Mouse (Mus musculus) intestine, embryonic 16.5 days (tissue): ENCODE data around the gene Ypel3. TPM values are rescaled to one million over a fixed set of nuclear protein-coding genes. Genes with fewer than 3 reads are reported as not detected.

ENCODE experiments used
- ATAC-seq: fragments of 200-750 bp; cut with Nextera tagmentation; 2 replicates; pipeline ENCODE4 v1.8.0; 2017; ENCODE audit warnings: moderate TSS enrichment, moderate library complexity
- H3K27ac ChIP-seq: fragments of 300-500 bp; sonication (generic); 2 replicates; pipeline ENCODE4 v1.5.1; 2014; ENCODE audit warnings: mild to moderate bottlenecking, low read length
- H3K27me3 ChIP-seq: fragments of 300-500 bp; sonication (generic); replicated peaks from 2 replicates; pipeline ENCODE4 v1.6.1; 2014; ENCODE audit warnings: low read length, control low read depth, mixed read lengths; ENCODE audit not compliant: control insufficient read depth, insufficient read depth
- H3K36me3 ChIP-seq: fragments of 300-500 bp; sonication (generic); 2 replicates; pipeline ENCODE4 v1.6.1; 2014; ENCODE audit warnings: low read length, control low read depth; ENCODE audit not compliant: control insufficient read depth, insufficient read depth
- H3K4me1 ChIP-seq: fragments of 300-500 bp; sonication (generic); 2 replicates; pipeline ENCODE4 v1.6.1; 2014; ENCODE audit warnings: low read length, control low read depth, mixed read lengths; ENCODE audit not compliant: control insufficient read depth, insufficient read depth
- H3K4me2 ChIP-seq: fragments of 300-500 bp; sonication (generic); 2 replicates; pipeline ENCODE4 v1.6.1; 2014; ENCODE audit warnings: low read depth, low read length, control low read depth
- H3K4me3 ChIP-seq: fragments of 300-500 bp; sonication (generic); 2 replicates; pipeline ENCODE4 v1.5.1; 2014; ENCODE audit warnings: mild to moderate bottlenecking, low read length
- H3K9ac ChIP-seq: fragments of 300-500 bp; sonication (generic); 2 replicates; pipeline ENCODE4 v1.6.1; 2014; ENCODE audit warnings: low read depth, low read length
- H3K9me3 ChIP-seq: fragments of 300-500 bp; sonication (generic); 2 replicates; pipeline ENCODE4 v1.6.1; 2016; ENCODE audit warnings: low read length, control low read depth; ENCODE audit not compliant: control insufficient read depth
- WGBS: fragments of 180-500 bp; shearing (Covaris S2); extraction: QIAGEN DNeasy Blood & Tissue Kit; methylation state at CpG from one replicate; pipeline ENCODE4 v1.1.7; 2014; 5-methylcytosine and 5-hydroxymethylcytosine counted together
- polyA plus RNA-seq: library from polyadenylated mRNA; unstranded; fragments of >200 nt; fragmentation: Nextera tagmentation; extraction: Ambion mirVana; gene quantifications from 2 replicates; pipeline ENCODE4 v1.2.1, GENCODE M21; 2015

Gene Ypel3
- polyA plus RNA-seq, 1 experiment from 2014 or later, result 59.5 TPM

GRCm38 (mm10) chr7:126785056-126785455 is 8.3 kb downstream of the Ypel3 start:
- 61% methylated on average over 4 of the region's 4 CpGs for WGBS
- peaks cover 36% of the 10 kb centered on the region for H3K36me3 ChIP-seq

GRCm38 (mm10) chr7:126786142-126786541 is 9.4 kb downstream of the Ypel3 start:
- ATAC-seq, result no peak
- Histone ChIP-seq H3K9me3 (no peaks in the 10 kb centered on the region), H3K4me1 (peaks cover 14% of the 10 kb centered on the region), H3K27ac (no peak overlapping the region), H3K27me3 (no peaks in the 10 kb centered on the region), H3K4me3 (no peak overlapping the region), H3K4me2 (no peak overlapping the region), H3K9ac (no peak overlapping the region), H3K36me3 (peaks cover 38% of the 10 kb centered on the region)
- 89% methylated on average over 14 of the region's 14 CpGs for WGBS

More at GRCm38 (mm10) chr7:126785056-126785455, 8.3 kb downstream of the Ypel3 start:
- Histone ChIP-seq H3K27me3 (no peaks in the 10 kb centered on the region), H3K9ac (0 out of 2 replicates have a peak overlapping the region, but pooled peaks have one; percentile 13), H3K27ac (no peak overlapping the region), H3K9me3 (no peaks in the 10 kb centered on the region), H3K4me2 (no peak overlapping the region), H3K4me3 (no peak overlapping the region), H3K4me1 (peaks cover 13% of the 10 kb centered on the region)
- no peak for ATAC-seq

GRCm38 (mm10) chr7:126789141-126789540 is 12.4 kb downstream of the Ypel3 start:
- no peak overlapping the region for H3K4me3 ChIP-seq
- H3K9me3 ChIP-seq, result no peaks in the 10 kb centered on the region
- ATAC-seq, result no peak
- no peaks in the 10 kb centered on the region for H3K27me3 ChIP-seq
- no peak overlapping the region for H3K9ac ChIP-seq
- no peak overlapping the region for H3K27ac ChIP-seq
- no peak overlapping the region for H3K4me2 ChIP-seq
- H3K36me3 ChIP-seq, result peaks cover 38% of the 10 kb centered on the region
- 90% methylated on average over 4 of the region's 4 CpGs for WGBS
- peaks cover 15% of the 10 kb centered on the region for H3K4me1 ChIP-seq

- Histone ChIP-seq H3K36me3 (peaks cover 26% of the 10 kb centered on the region), H3K4me2 (peak within 1 kb of the TSS; percentile 53), H3K9me3 (no peaks in the 10 kb centered on the region), H3K27me3 (no peaks in the 10 kb centered on the region), H3K4me1 (peaks cover 26% of the 10 kb centered on the region), H3K9ac (peak within 1 kb of the TSS; percentile 86), H3K27ac (peak within 1 kb of the TSS; percentile 95), H3K4me3 (peak within 1 kb of the TSS; percentile 77)
- WGBS, result under 1% methylated on average over 79 of the region's 83 CpGs
- ATAC-seq, result peak; percentile 93
These were observed 15.3 kb downstream of the Ypel3 start, which contains the start of gene Ppp4c for GRCm38 (mm10) chr7:126791851-126792720. TSS of gene Ppp4c (minus strand) at chr7:126792496.

GRCm38 (mm10) chr7:126792721-126793443 is 16.1 kb downstream of the Ypel3 start:
- Histone ChIP-seq H3K27ac (peak overlapping the region; percentile 95), H3K4me2 (peak overlapping the region; percentile 53), H3K4me3 (peak overlapping the region; percentile 77), H3K9ac (peak overlapping the region; percentile 86), H3K4me1 (peaks cover 33% of the 10 kb centered on the region), H3K27me3 (no peaks in the 10 kb centered on the region), H3K36me3 (peaks cover 23% of the 10 kb centered on the region), H3K9me3 (no peaks in the 10 kb centered on the region)
- WGBS, result 21% methylated on average over 11 of the region's 11 CpGs
- ATAC-seq, result peak; percentile 19

GRCm38 (mm10) chr7:126793456-126794270 is 16.9 kb downstream of the Ypel3 start:
- Histone ChIP-seq H3K4me1 (peaks cover 34% of the 10 kb centered on the region), H3K27me3 (no peaks in the 10 kb centered on the region), H3K9ac (no peak overlapping the region), H3K4me2 (peak overlapping the region; percentile 53; the same call in 1 of the 2 replicates), H3K4me3 (no peak overlapping the region), H3K36me3 (peaks cover 17% of the 10 kb centered on the region), H3K9me3 (no peaks in the 10 kb centered on the region), H3K27ac (peak overlapping the region; percentile 95; the same call in 1 of the 2 replicates)
- 78% methylated on average over 4 of the region's 4 CpGs for WGBS
- no peak for ATAC-seq

GRCm38 (mm10) chr7:126794271-126794605 is 17.5 kb downstream of the Ypel3 start:
- Histone ChIP-seq H3K9ac (no peak overlapping the region), H3K27me3 (no peaks in the 10 kb centered on the region), H3K36me3 (peaks cover 17% of the 10 kb centered on the region), H3K9me3 (no peaks in the 10 kb centered on the region), H3K4me3 (no peak overlapping the region), H3K4me1 (peaks cover 34% of the 10 kb centered on the region), H3K27ac (no peak overlapping the region), H3K4me2 (no peak overlapping the region)
- 71% methylated on average over 4 of the region's 4 CpGs for WGBS
- no peak for ATAC-seq

GRCm38 (mm10) chr7:126795387-126796317 is 18.9 kb downstream of the Ypel3 start:
- peaks cover 41% of the 10 kb centered on the region for H3K4me1 ChIP-seq
- no peak overlapping the region for H3K27ac ChIP-seq
- no peak overlapping the region for H3K4me3 ChIP-seq
- no peaks in the 10 kb centered on the region for H3K9me3 ChIP-seq
- no peak for ATAC-seq
- peaks cover 11% of the 10 kb centered on the region for H3K36me3 ChIP-seq
- H3K9ac ChIP-seq, result no peak overlapping the region
- no peak overlapping the region for H3K4me2 ChIP-seq
- 80% methylated on average over 16 of the region's 16 CpGs for WGBS
- H3K27me3 ChIP-seq, result no peaks in the 10 kb centered on the region
